Comparison of ENCODE assay signal across 19 mouse cellular contexts in genomic region chr2:28090299-28091008, GRCm38 (mm10). TPM values are rescaled to one million over a fixed set of nuclear protein-coding genes. Genes with fewer than 3 reads are reported as not detected.
DNase-seq lines count a peak whose midpoint lies in the region; ATAC-seq and TF ChIP-seq lines count a peak whose summit lies in the region.
"Had no signal": no experiment of that assay in that cellular context is flagged by ENCODE, and none has a peak within 500 bp of the region (broad histone marks: within the 10 kb centered on the region; RNA-seq: fewer than 3 reads in every experiment).

No protein-coding gene starts in this region.

- H3K4me2 ChIP-seq in hindbrain, embryonic 16.5 days (ENCODE audit: low read length) = no peak overlapping the region
- no peak overlapping the region for H3K4me2 ChIP-seq in midbrain, embryonic 16.5 days (ENCODE audit: low read length)
- H3K4me2 ChIP-seq: forebrain, embryonic 15.5 days; kidney, embryonic 15.5 days had no signal

- WGBS in bone marrow, adult 2 months = 74% methylated on average over 7 of the region's 7 CpGs
- 43% methylated on average over 7 of the region's 7 CpGs for WGBS in hindbrain, embryonic 16.5 days
- 35% methylated on average over 7 of the region's 7 CpGs for WGBS in midbrain, embryonic 16.5 days

- H3K9ac ChIP-seq in hindbrain, embryonic 16.5 days (ENCODE audit: low read depth, low read length) = no peak overlapping the region
- H3K9ac ChIP-seq in midbrain, embryonic 16.5 days (ENCODE audit: low read depth, low read length) = no peak overlapping the region
- H3K9ac ChIP-seq: forebrain, embryonic 15.5 days; kidney, embryonic 15.5 days had no signal

- H3K4me3 ChIP-seq in bone marrow, adult 2 months (replicated peaks; ENCODE audit: control insufficient read depth, low read depth, low read length) = no peak overlapping the region
- H3K4me3 ChIP-seq in hindbrain, embryonic 16.5 days (ENCODE audit: low read length) = no peak overlapping the region
- no peak overlapping the region for H3K4me3 ChIP-seq in midbrain, embryonic 16.5 days (ENCODE audit: low read depth, low read length)
- H3K4me3 ChIP-seq: forebrain, embryonic 15.5 days; kidney, embryonic 15.5 days; myocyte had no signal

- H3K9me3 ChIP-seq in hindbrain, embryonic 16.5 days (ENCODE audit: control insufficient read depth, low read length) = no peaks in the 10 kb centered on the region
- H3K9me3 ChIP-seq in midbrain, embryonic 16.5 days (replicated peaks; ENCODE audit: control insufficient read depth, low read length, poor library complexity, severe bottlenecking) = no peaks in the 10 kb centered on the region
- H3K9me3 ChIP-seq: forebrain, embryonic 15.5 days; kidney, embryonic 15.5 days had no signal

- peaks cover 13% of the 10 kb centered on the region for H3K4me1 ChIP-seq in bone marrow, adult 2 months (ENCODE audit: control insufficient read depth, insufficient read depth, low read length)
- H3K4me1 ChIP-seq in hindbrain, embryonic 16.5 days (ENCODE audit: control insufficient read depth, insufficient read depth, low read depth, low read length) = peaks cover 11% of the 10 kb centered on the region
- peaks cover 19% of the 10 kb centered on the region for H3K4me1 ChIP-seq in midbrain, embryonic 16.5 days (ENCODE audit: control insufficient read depth, insufficient read depth, low read length)
- H3K4me1 ChIP-seq: forebrain, embryonic 15.5 days; kidney, embryonic 15.5 days had no signal

- TF ChIP-seq CTCF in bone marrow, adult 2 months (IDR thresholded peaks at IDR 0.05; ENCODE audit: control insufficient read depth, insufficient read depth, low read length) = no peak

- DNase-seq in embryo, embryonic 11 days = peak; percentile 27
- DNase-seq in embryo, embryonic 10.5 days (ENCODE audit: low spot score) = no peak
- DNase-seq in urinary bladder, postnatal 14 days (ENCODE audit: low spot score) = no peak
- no peak for DNase-seq in spleen, postnatal 36 days (ENCODE audit: low spot score in 2 of 2)
- DNase-seq in gastrocnemius, postnatal 14 days = no peak
- DNase-seq: adrenal gland, postnatal 25 days; heart, adult 11 months; layer of hippocampus, postnatal 36 days; lung, adult 2 months; right cerebral cortex, postnatal 4 days had no signal

- H3K36me3 ChIP-seq in hindbrain, embryonic 16.5 days (ENCODE audit: control insufficient read depth, insufficient read depth, low read length) = no peaks in the 10 kb centered on the region
- H3K36me3 ChIP-seq in midbrain, embryonic 16.5 days (ENCODE audit: control insufficient read depth, insufficient read depth, low read length) = no peaks in the 10 kb centered on the region
- H3K36me3 ChIP-seq: forebrain, embryonic 15.5 days; kidney, embryonic 15.5 days had no signal

- peak; percentile 50; the same call in 1 of the 2 replicates for ATAC-seq in hindbrain, embryonic 16.5 days
- peak; percentile 77 for ATAC-seq in midbrain, embryonic 16.5 days
- ATAC-seq: forebrain, embryonic 15.5 days had no signal

- TF ChIP-seq POLR2A in bone marrow, adult 2 months (IDR thresholded peaks at IDR 0.05; ENCODE audit: borderline replicate concordance, control insufficient read depth, low read depth, low read length) = no peak

- H3K27ac ChIP-seq in bone marrow, adult 2 months (ENCODE audit: control insufficient read depth, insufficient read depth, low read depth, low read length, poor library complexity) = peak overlapping the region; percentile 69
- H3K27ac ChIP-seq in hindbrain, embryonic 16.5 days (ENCODE audit: low read depth, low read length) = peak overlapping the region; percentile 74
- peak overlapping the region; percentile 72 for H3K27ac ChIP-seq in midbrain, embryonic 16.5 days (ENCODE audit: low read length)
- H3K27ac ChIP-seq: forebrain, embryonic 15.5 days; kidney, embryonic 15.5 days; macrophage had no signal

- no peaks in the 10 kb centered on the region for H3K27me3 ChIP-seq in hindbrain, embryonic 16.5 days (replicated peaks; ENCODE audit: control insufficient read depth, insufficient read depth, low read length)
- no peaks in the 10 kb centered on the region for H3K27me3 ChIP-seq in midbrain, embryonic 16.5 days (ENCODE audit: control insufficient read depth, insufficient read depth, low read depth, low read length)
- H3K27me3 ChIP-seq: forebrain, embryonic 15.5 days; kidney, embryonic 15.5 days had no signal

- intact Hi-C loops in gastrocnemius, postnatal 14 days (cut with DNase I; ENCODE audit: low total_unique reads) = no loop called here

RNA-seq across cellular contexts. Expression of gene Fcnb, which starts 5.8 kb away (rescaled TPM):
- 79.1 and 132 TPM in 2 replicates for polyA plus RNA-seq in bone marrow, adult 2 months (2011; ENCODE audit: insufficient read depth, insufficient read length, low replicate concordance, missing spikeins)
- polyA plus RNA-seq in hindbrain, embryonic 16.5 days (2015; fragmentation: Nextera tagmentation; extraction: Ambion mirVana) = not detected in 2 replicates
- polyA plus RNA-seq in midbrain, embryonic 16.5 days (2015; fragmentation: Nextera tagmentation; extraction: Ambion mirVana) = not detected in 2 replicates
- total RNA-seq in gastrocnemius, postnatal 14 days (2021) = not detected
- total RNA-seq: adrenal gland, postnatal 25 days; CH12.LX; gastrocnemius, adult 18-20 months; layer of hippocampus, postnatal 36 days had no signal
- polyA plus RNA-seq: myocyte had no signal

Comparison
In these comparisons a context has a peak if more than half of its experiments do, and no peak if none do; other contexts are left out.
1. RNA of gene Fcnb, which starts 5.8 kb away (polyA plus RNA-seq): 79.1 to 132 TPM in bone marrow, adult 2 months; not detected in midbrain, embryonic 16.5 days and not detected in hindbrain, embryonic 16.5 days; every median in the first group is over 10 times any median in the second.
2. Peak in every context shown above with its lines, with median percentiles within 50 percentile points of each other: H3K27ac ChIP-seq.